In the genomic region with DNA sequence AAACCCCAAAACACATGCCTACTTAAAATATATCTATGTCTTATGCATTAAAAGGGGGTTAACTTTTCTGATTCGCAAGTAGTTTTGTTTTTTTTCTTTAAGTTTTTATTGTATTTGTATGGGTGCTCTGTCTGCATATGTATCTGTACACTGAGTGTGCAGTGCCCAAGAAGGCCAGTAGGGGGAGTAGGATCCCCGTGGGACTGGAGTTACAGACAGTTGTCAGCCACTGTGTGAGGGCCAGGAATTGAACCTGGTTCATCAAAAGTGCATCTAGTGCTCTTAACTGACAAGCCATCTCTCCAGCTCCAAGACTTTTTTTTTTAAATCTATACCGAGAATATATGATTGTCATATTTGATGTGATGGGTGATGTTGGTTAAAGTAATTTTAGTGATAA, we compare ENCODE assay signal across 8 mouse cellular contexts. TPM values are rescaled to one million over a fixed set of nuclear protein-coding genes. Genes with fewer than 3 reads are reported as not detected.
DNase-seq lines count a peak whose midpoint lies in the region; ATAC-seq and TF ChIP-seq lines count a peak whose summit lies in the region.

No protein-coding gene starts in this region.

- no peak overlapping the region for H3K9ac ChIP-seq in forebrain, embryonic 12.5 days
- H3K9ac ChIP-seq in forebrain, embryonic 13.5 days: no peak overlapping the region
- no peak overlapping the region for H3K9ac ChIP-seq in hindbrain, embryonic 13.5 days

- H3K9me3 ChIP-seq in forebrain, embryonic 12.5 days: 0 out of 2 replicates have a peak, but pooled peaks cover 3% of the 10 kb centered on the region
- H3K9me3 ChIP-seq in forebrain, embryonic 13.5 days (replicated peaks): no peaks in the 10 kb centered on the region
- no peaks in the 10 kb centered on the region for H3K9me3 ChIP-seq in hindbrain, embryonic 13.5 days

- TF ChIP-seq POLR2A in thymus, adult 2 months (IDR thresholded peaks at IDR 0.05; ENCODE audit: control insufficient read depth, extremely low read depth, insufficient read depth, low read length, poor library complexity): no peak

- peak overlapping the region; percentile 83; the same call in 1 of the 2 replicates for H3K4me3 ChIP-seq in forebrain, embryonic 12.5 days (replicated peaks)
- H3K4me3 ChIP-seq in forebrain, embryonic 13.5 days: no peak overlapping the region
- no peak overlapping the region for H3K4me3 ChIP-seq in thymus, adult 2 months (ENCODE audit: control insufficient read depth, insufficient read depth, low read length)
- H3K4me3 ChIP-seq in hindbrain, embryonic 13.5 days: peak overlapping the region; percentile 90

- H3K36me3 ChIP-seq in forebrain, embryonic 12.5 days (replicated peaks): no peaks in the 10 kb centered on the region
- no peaks in the 10 kb centered on the region for H3K36me3 ChIP-seq in forebrain, embryonic 13.5 days (ENCODE audit: poor library complexity, severe bottlenecking)
- no peaks in the 10 kb centered on the region for H3K36me3 ChIP-seq in thymus, adult 2 months (ENCODE audit: control insufficient read depth, insufficient read depth, low read length)
- H3K36me3 ChIP-seq in hindbrain, embryonic 13.5 days: no peaks in the 10 kb centered on the region

- H3K27me3 ChIP-seq in forebrain, embryonic 12.5 days: no peaks in the 10 kb centered on the region
- no peaks in the 10 kb centered on the region for H3K27me3 ChIP-seq in forebrain, embryonic 13.5 days
- H3K27me3 ChIP-seq in thymus, adult 2 months (ENCODE audit: control insufficient read depth, insufficient read depth, low read length): no peaks in the 10 kb centered on the region
- H3K27me3 ChIP-seq in hindbrain, embryonic 13.5 days: no peaks in the 10 kb centered on the region

- TF ChIP-seq CTCF in thymus, adult 2 months (IDR thresholded peaks at IDR 0.05; ENCODE audit: borderline replicate concordance, control insufficient read depth, extremely low read depth, insufficient read depth, low read length, poor library complexity): no peak

- no peak overlapping the region; the same call in 1 of the 2 replicates for H3K4me2 ChIP-seq in forebrain, embryonic 12.5 days
- no peak overlapping the region for H3K4me2 ChIP-seq in forebrain, embryonic 13.5 days
- H3K4me2 ChIP-seq in hindbrain, embryonic 13.5 days: peak overlapping the region; percentile 70

- peak; percentile 27 for DNase-seq in thymus, adult 2 months
- DNase-seq in thymus, adult 18-20 months: no peak
- peak; percentile 49 for DNase-seq in lung, postnatal 10 days
- DNase-seq in thymus, postnatal 14 days: peak; percentile 42
- no peak for DNase-seq in adrenal gland, adult 18-20 months (ENCODE audit: low spot score in 2 of 2)

- ATAC-seq in forebrain, embryonic 12.5 days (ENCODE audit: low FRiP score): no peak
- ATAC-seq in forebrain, embryonic 13.5 days: no peak
- no peak for ATAC-seq in hindbrain, embryonic 13.5 days (ENCODE audit: low FRiP score)

- 73% methylated on average over 3 of the region's 3 CpGs for WGBS in forebrain, embryonic 12.5 days
- WGBS in forebrain, embryonic 13.5 days: 72% methylated on average over 3 of the region's 3 CpGs
- 82% methylated on average over 3 of the region's 3 CpGs for WGBS in thymus, adult 2 months
- WGBS in hindbrain, embryonic 13.5 days: 79% methylated on average over 3 of the region's 3 CpGs

- peaks cover 12% of the 10 kb centered on the region; the same call in 1 of the 2 replicates for H3K4me1 ChIP-seq in forebrain, embryonic 12.5 days
- H3K4me1 ChIP-seq in forebrain, embryonic 13.5 days: peaks cover 15% of the 10 kb centered on the region
- H3K4me1 ChIP-seq in thymus, adult 2 months (replicated peaks; ENCODE audit: control insufficient read depth, insufficient read depth, low read length): peaks cover 4% of the 10 kb centered on the region; the same call in 1 of the 2 replicates
- peaks cover 15% of the 10 kb centered on the region for H3K4me1 ChIP-seq in hindbrain, embryonic 13.5 days (replicated peaks)

- H3K27ac ChIP-seq in forebrain, embryonic 12.5 days: no peak overlapping the region
- H3K27ac ChIP-seq in forebrain, embryonic 13.5 days: no peak overlapping the region
- no peak overlapping the region for H3K27ac ChIP-seq in thymus, adult 2 months (ENCODE audit: control insufficient read depth, insufficient read depth, low read length)
- no peak overlapping the region for H3K27ac ChIP-seq in hindbrain, embryonic 13.5 days

RNA-seq across cellular contexts. Expression of gene Ap3m1, which starts 1.6 kb away (rescaled TPM):
- polyA plus RNA-seq in forebrain, embryonic 12.5 days (2016; fragmentation: Nextera tagmentation; extraction: Ambion mirVana): 121 and 127 TPM in 2 replicates
- polyA plus RNA-seq in forebrain, embryonic 13.5 days (2015; fragmentation: Nextera tagmentation; extraction: Ambion mirVana): 107 and 125 TPM in 2 replicates
- polyA plus RNA-seq in thymus, adult 2 months (2012; rRNA removed): 28.5 and 34.1 TPM in 2 replicates
- polyA plus RNA-seq in hindbrain, embryonic 13.5 days (2015; fragmentation: Nextera tagmentation; extraction: Ambion mirVana): 92.4 and 94.5 TPM in 2 replicates
- total RNA-seq in adrenal gland, adult 18-20 months (2021): 10 to 100 TPM; 83.5 to 99.8 TPM

RNA-seq across cellular contexts. Expression of gene Adk, which starts 1.6 kb away (rescaled TPM):
- polyA plus RNA-seq in forebrain, embryonic 12.5 days (2016; fragmentation: Nextera tagmentation; extraction: Ambion mirVana): 107 and 117 TPM in 2 replicates
- polyA plus RNA-seq in forebrain, embryonic 13.5 days (2015; fragmentation: Nextera tagmentation; extraction: Ambion mirVana): 104 and 105 TPM in 2 replicates
- polyA plus RNA-seq in thymus, adult 2 months (2012; rRNA removed): 12.7 and 18.5 TPM in 2 replicates
- 42.2 and 42.3 TPM in 2 replicates for polyA plus RNA-seq in hindbrain, embryonic 13.5 days (2015; fragmentation: Nextera tagmentation; extraction: Ambion mirVana)
- total RNA-seq in adrenal gland, adult 18-20 months (2021): 100 to 1,000 TPM; 116 to 142 TPM

Comparison
In these comparisons a context has a peak if more than half of its experiments do, and no peak if none do; other contexts are left out.
1. H3K4me3 ChIP-seq: peak in forebrain, embryonic 12.5 days (single experiment) and hindbrain, embryonic 13.5 days (single experiment); none in forebrain, embryonic 13.5 days (single experiment) and thymus, adult 2 months (single experiment).
2. DNase-seq: peak in thymus, adult 2 months (single experiment), lung, postnatal 10 days (single experiment) and thymus, postnatal 14 days (single experiment); none in thymus, adult 18-20 months (0 of 2) and adrenal gland, adult 18-20 months (0 of 2).